Mouse (Mus musculus): ENCODE results near the gene Traf3ip2.

Traf3ip2 gene

GRCm38 (mm10) chr10:39660698-39661097 lies 48.0 kb downstream of the Traf3ip2 start:
- peaks cover 11% of the 10 kb centered on the region; the same call in 1 of the 2 replicates for H3K36me3 ChIP-seq (ENCODE audit: control insufficient read depth, insufficient read depth, low read length, poor library complexity, severe bottlenecking)
- no peaks in the 10 kb centered on the region for H3K27me3 ChIP-seq (ENCODE audit: control insufficient read depth, insufficient read depth, low read length, poor library complexity, severe bottlenecking)
- no peak for DNase-seq (ENCODE audit: low read depth, low spot score)

- no peak for DNase-seq (ENCODE audit: low read depth, low spot score)
- Histone ChIP-seq H3K27me3 (ENCODE audit: control insufficient read depth, insufficient read depth, low read length, poor library complexity, severe bottlenecking) (no peaks in the 10 kb centered on the region), H3K36me3 (ENCODE audit: control insufficient read depth, insufficient read depth, low read length, poor library complexity, severe bottlenecking) (peaks cover 4% of the 10 kb centered on the region; the same call in 1 of the 2 replicates)
Measured at GRCm38 (mm10) chr10:39665071-39665502, 52.4 kb downstream of the Traf3ip2 start.

GRCm38 (mm10) chr10:39666027-39666426 lies 53.3 kb downstream of the Traf3ip2 start:
- H3K27me3 ChIP-seq (ENCODE audit: control insufficient read depth, insufficient read depth, low read length, poor library complexity, severe bottlenecking) = no peaks in the 10 kb centered on the region
- no peak for DNase-seq (ENCODE audit: low read depth, low spot score)
- peaks cover 4% of the 10 kb centered on the region; the same call in 1 of the 2 replicates for H3K36me3 ChIP-seq (ENCODE audit: control insufficient read depth, insufficient read depth, low read length, poor library complexity, severe bottlenecking)

- Histone ChIP-seq H3K36me3 (ENCODE audit: control insufficient read depth, insufficient read depth, low read length, poor library complexity, severe bottlenecking) (peaks cover 2% of the 10 kb centered on the region; the same call in 1 of the 2 replicates), H3K27me3 (ENCODE audit: control insufficient read depth, insufficient read depth, low read length, poor library complexity, severe bottlenecking) (no peaks in the 10 kb centered on the region)
- no peak for DNase-seq (ENCODE audit: low read depth, low spot score)
Measured at GRCm38 (mm10) chr10:39671451-39671850, 58.7 kb downstream of the Traf3ip2 start.

GRCm38 (mm10) chr10:39672547-39673051 lies 59.9 kb downstream of the Traf3ip2 start:
- no peaks in the 10 kb centered on the region; the same call in 1 of the 2 replicates for H3K36me3 ChIP-seq (ENCODE audit: control insufficient read depth, insufficient read depth, low read length, poor library complexity, severe bottlenecking)

GRCm38 (mm10) chr10:39674106-39674505 lies 61.4 kb downstream of the Traf3ip2 start:
- no peak for DNase-seq (ENCODE audit: low read depth, low spot score)
- H3K27me3 ChIP-seq (ENCODE audit: control insufficient read depth, insufficient read depth, low read length, poor library complexity, severe bottlenecking) = no peaks in the 10 kb centered on the region
- H3K36me3 ChIP-seq (ENCODE audit: control insufficient read depth, insufficient read depth, low read length, poor library complexity, severe bottlenecking) = no peaks in the 10 kb centered on the region; the same call in 1 of the 2 replicates

More at GRCm38 (mm10) chr10:39672547-39673051, 59.9 kb downstream of the Traf3ip2 start:
- no peaks in the 10 kb centered on the region for H3K27me3 ChIP-seq (ENCODE audit: control insufficient read depth, insufficient read depth, low read length, poor library complexity, severe bottlenecking)
- DNase-seq (ENCODE audit: low read depth, low spot score) = no peak

GRCm38 (mm10) chr10:39674766-39675165 lies 62.0 kb downstream of the Traf3ip2 start:
- no peaks in the 10 kb centered on the region; the same call in 1 of the 2 replicates for H3K36me3 ChIP-seq (ENCODE audit: control insufficient read depth, insufficient read depth, low read length, poor library complexity, severe bottlenecking)
- H3K27me3 ChIP-seq (ENCODE audit: control insufficient read depth, insufficient read depth, low read length, poor library complexity, severe bottlenecking) = no peaks in the 10 kb centered on the region
- no peak for DNase-seq (ENCODE audit: low read depth, low spot score)

- no peak for DNase-seq (ENCODE audit: low read depth, low spot score)
Measured at GRCm38 (mm10) chr10:39678199-39678791, 65.6 kb downstream of the Traf3ip2 start.

GRCm38 (mm10) chr10:39681014-39681413 lies 68.3 kb downstream of the Traf3ip2 start:
- H3K36me3 ChIP-seq (ENCODE audit: control insufficient read depth, insufficient read depth, low read length, poor library complexity, severe bottlenecking) = peaks cover 2% of the 10 kb centered on the region; the same call in 1 of the 2 replicates
- no peak for DNase-seq (ENCODE audit: low read depth, low spot score)
- H3K27me3 ChIP-seq (ENCODE audit: control insufficient read depth, insufficient read depth, low read length, poor library complexity, severe bottlenecking) = no peaks in the 10 kb centered on the region

More at GRCm38 (mm10) chr10:39678199-39678791, 65.6 kb downstream of the Traf3ip2 start:
- Histone ChIP-seq H3K27me3 (ENCODE audit: control insufficient read depth, insufficient read depth, low read length, poor library complexity, severe bottlenecking) (no peaks in the 10 kb centered on the region), H3K36me3 (ENCODE audit: control insufficient read depth, insufficient read depth, low read length, poor library complexity, severe bottlenecking) (no peaks in the 10 kb centered on the region; the same call in 1 of the 2 replicates)

- Histone ChIP-seq H3K27me3 (ENCODE audit: control insufficient read depth, insufficient read depth, low read length, poor library complexity, severe bottlenecking) (no peaks in the 10 kb centered on the region), H3K36me3 (ENCODE audit: control insufficient read depth, insufficient read depth, low read length, poor library complexity, severe bottlenecking) (0 out of 2 replicates have a peak, but pooled peaks cover 2% of the 10 kb centered on the region)
- no peak for DNase-seq (ENCODE audit: low read depth, low spot score)
Measured at GRCm38 (mm10) chr10:39682556-39682955, 69.8 kb downstream of the Traf3ip2 start.

GRCm38 (mm10) chr10:39683481-39683880 lies 70.7 kb downstream of the Traf3ip2 start:
- no peak for DNase-seq (ENCODE audit: low read depth, low spot score)
- 0 out of 2 replicates have a peak, but pooled peaks cover 2% of the 10 kb centered on the region for H3K36me3 ChIP-seq (ENCODE audit: control insufficient read depth, insufficient read depth, low read length, poor library complexity, severe bottlenecking)
- no peaks in the 10 kb centered on the region for H3K27me3 ChIP-seq (ENCODE audit: control insufficient read depth, insufficient read depth, low read length, poor library complexity, severe bottlenecking)

- Histone ChIP-seq H3K36me3 (ENCODE audit: control insufficient read depth, insufficient read depth, low read length, poor library complexity, severe bottlenecking) (0 out of 2 replicates have a peak, but pooled peaks cover 2% of the 10 kb centered on the region), H3K27me3 (ENCODE audit: control insufficient read depth, insufficient read depth, low read length, poor library complexity, severe bottlenecking) (no peaks in the 10 kb centered on the region)
- peak; percentile 81 for DNase-seq (ENCODE audit: low read depth, low spot score)
Measured at GRCm38 (mm10) chr10:39686811-39687210, 74.1 kb downstream of the Traf3ip2 start.

GRCm38 (mm10) chr10:39687851-39688250 lies 75.1 kb downstream of the Traf3ip2 start:
- Histone ChIP-seq H3K36me3 (ENCODE audit: control insufficient read depth, insufficient read depth, low read length, poor library complexity, severe bottlenecking) (0 out of 2 replicates have a peak, but pooled peaks cover 2% of the 10 kb centered on the region), H3K27me3 (ENCODE audit: control insufficient read depth, insufficient read depth, low read length, poor library complexity, severe bottlenecking) (no peaks in the 10 kb centered on the region)
- no peak for DNase-seq (ENCODE audit: low read depth, low spot score)

- H3K36me3 ChIP-seq (ENCODE audit: control insufficient read depth, insufficient read depth, low read length, poor library complexity, severe bottlenecking) = no peaks in the 10 kb centered on the region
- DNase-seq (ENCODE audit: low read depth, low spot score) = peak; percentile 18
Measured at GRCm38 (mm10) chr10:39691351-39692064, 78.8 kb downstream of the Traf3ip2 start.

GRCm38 (mm10) chr10:39692152-39692551 lies 79.4 kb downstream of the Traf3ip2 start:
- no peaks in the 10 kb centered on the region for H3K27me3 ChIP-seq (ENCODE audit: control insufficient read depth, insufficient read depth, low read length, poor library complexity, severe bottlenecking)
- no peaks in the 10 kb centered on the region for H3K36me3 ChIP-seq (ENCODE audit: control insufficient read depth, insufficient read depth, low read length, poor library complexity, severe bottlenecking)
- no peak for DNase-seq (ENCODE audit: low read depth, low spot score)

More at GRCm38 (mm10) chr10:39691351-39692064, 78.8 kb downstream of the Traf3ip2 start:
- H3K27me3 ChIP-seq (ENCODE audit: control insufficient read depth, insufficient read depth, low read length, poor library complexity, severe bottlenecking) = no peaks in the 10 kb centered on the region

All from splenic B cell, adult 2 months (primary cell).